Comparison of ENCODE assay signal across 1 mouse cellular context in the genomic region with DNA sequence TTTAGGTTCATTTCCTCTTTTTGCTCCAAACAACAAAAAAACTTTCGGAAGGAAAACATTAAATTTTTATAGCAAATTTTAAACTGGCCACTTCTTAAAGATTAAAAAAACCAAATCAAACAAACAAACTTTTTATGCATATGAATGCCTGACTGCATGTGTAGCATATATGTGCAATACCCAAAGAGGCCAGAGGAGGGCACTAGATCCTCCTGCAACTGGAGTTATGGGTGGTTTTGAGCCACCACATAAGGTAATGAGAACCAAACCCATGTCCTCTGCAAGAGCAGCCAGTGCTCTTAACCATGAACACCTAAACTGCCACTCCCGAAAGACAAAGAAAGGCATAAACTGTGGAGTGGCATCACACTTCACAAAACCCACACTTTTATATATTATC.
TF ChIP-seq lines count a peak whose summit lies in the region.

No protein-coding gene starts in this region.

TF ChIP-seq in CH12.LX, 34 proteins besides CTCF, POLR2A, EP300 and RAD21:
- TF ChIP-seq MYC (IDR thresholded peaks at IDR 0.05; ENCODE audit: low read depth, low read length), result no peak
- no peak for TF ChIP-seq USF1 (IDR thresholded peaks at IDR 0.05; ENCODE audit: low read depth, low read length)
- no peak for TF ChIP-seq JUN (IDR thresholded peaks at IDR 0.05; ENCODE audit: insufficient read depth, low read depth, low read length)
- no peak for TF ChIP-seq KAT2A (IDR thresholded peaks at IDR 0.05; ENCODE audit: insufficient replicate concordance, low read length)
- TF ChIP-seq PAX5 (IDR thresholded peaks at IDR 0.05; ENCODE audit: low read length), result no peak
- no peak; the same call in 1 of the 2 replicates for TF ChIP-seq SMC3 (IDR thresholded peaks at IDR 0.05; ENCODE audit: low read depth, low read length)
- no peak for TF ChIP-seq POLR2AphosphoS2 (IDR thresholded peaks at IDR 0.05; ENCODE audit: low read depth, low read length)
